ENCODE assay signal across 8 mouse cellular contexts in genomic region chr6:128843479-128843992, GRCm38 (mm10). TPM values are rescaled to one million over a fixed set of nuclear protein-coding genes. Genes with fewer than 3 reads are reported as not detected.
A peak's percentile ranks its signal among the peaks of the same experiment; 100 is the strongest.
DNase-seq lines count a peak whose midpoint lies in the region; ATAC-seq and TF ChIP-seq lines count a peak whose summit lies in the region.

No protein-coding gene starts in this region.

- 0 out of 4 replicates have a peak, but pooled peaks of 1 of the 2 experiments have one; percentile 37 for TF ChIP-seq POLR2A in MEL (IDR thresholded peaks at IDR 0.05; ENCODE audit: control insufficient read depth in 1 of 2, insufficient read depth in 1 of 2, low read depth in 1 of 2, low read length in 2 of 2, poor library complexity in 1 of 2)

- peak overlapping the region; percentile 82 for H3K4me2 ChIP-seq in heart, embryonic 11.5 days
- H3K4me2 ChIP-seq in kidney, embryonic 14.5 days (replicated peaks; ENCODE audit: low read depth, low read length), result peak overlapping the region; percentile 64

- H3K36me3 ChIP-seq in MEL (ENCODE audit: control insufficient read depth in 1 of 2, insufficient read depth in 2 of 2, low read length in 2 of 2), result peaks cover 0 to 15% of the 10 kb centered on the region in 2 experiments; a peak in 2 of 4 replicates
- H3K36me3 ChIP-seq in heart, embryonic 11.5 days (ENCODE audit: control insufficient read depth, insufficient read depth, low read length), result no peaks in the 10 kb centered on the region
- no peaks in the 10 kb centered on the region for H3K36me3 ChIP-seq in kidney, embryonic 14.5 days (ENCODE audit: control insufficient read depth, insufficient read depth, low read length)

- DNase-seq in 416B (ENCODE audit: low read depth) (peak; percentile 95), MEL (ENCODE audit: low read depth, low spot score) (peak; percentile 90)
- DNase-seq in embryo, embryonic 11.5 days (ENCODE audit: low read depth, low spot score), result peak; percentile 36
- DNase-seq in lung, postnatal 10 days, result peak; percentile 89
- DNase-seq in retina, embryonic 14.5 days (ENCODE audit: low spot score), result peak; percentile 74
- peak; percentile 71 to 79 for DNase-seq in urinary bladder, postnatal 36 days (ENCODE audit: low spot score in 2 of 2)

- TF ChIP-seq CTCF in MEL (IDR thresholded peaks at IDR 0.05 in 2 of 3, conservative IDR thresholded peaks at IDR 0.05 in 1 of 3; ENCODE audit: control insufficient read depth in 1 of 3, insufficient read depth in 1 of 3, low read depth in 2 of 3, low read length in 3 of 3, poor library complexity in 1 of 3, severe bottlenecking in 1 of 3), result no peak

- H3K27me3 ChIP-seq in MEL (ENCODE audit: control insufficient read depth in 1 of 2, insufficient read depth in 2 of 2, low read length in 2 of 2), result no peaks in the 10 kb centered on the region
- H3K27me3 ChIP-seq in heart, embryonic 11.5 days (ENCODE audit: control insufficient read depth, insufficient read depth, low read length), result no peaks in the 10 kb centered on the region
- H3K27me3 ChIP-seq in kidney, embryonic 14.5 days (ENCODE audit: control insufficient read depth, insufficient read depth, low read length), result no peaks in the 10 kb centered on the region

- H3K4me3 ChIP-seq in MEL (ENCODE audit: control insufficient read depth in 1 of 2, insufficient read depth in 1 of 2, low read depth in 2 of 2, low read length in 2 of 2), result peak overlapping the region; percentile 71 to 77
- peak overlapping the region; percentile 87 for H3K4me3 ChIP-seq in heart, embryonic 11.5 days (ENCODE audit: low read depth, low read length)
- peak overlapping the region; percentile 89 for H3K4me3 ChIP-seq in kidney, embryonic 14.5 days (ENCODE audit: low read length)

- WGBS in heart, embryonic 11.5 days (ENCODE audit: insufficient replicate concordance), result under 1% methylated on average over 22 of the region's 22 CpGs
- WGBS in kidney, embryonic 14.5 days, result under 1% methylated on average over 22 of the region's 22 CpGs

- no peaks in the 10 kb centered on the region; the same call in 1 of the 2 replicates for H3K79me2 ChIP-seq in MEL (ENCODE audit: control insufficient read depth, insufficient read depth, low read length, poor library complexity)

- peak overlapping the region; percentile 64 for H3K9ac ChIP-seq in MEL (ENCODE audit: control insufficient read depth, low read depth, low read length, poor library complexity, severe bottlenecking)
- peak overlapping the region; percentile 84 for H3K9ac ChIP-seq in heart, embryonic 11.5 days (ENCODE audit: low read depth, low read length)
- H3K9ac ChIP-seq in kidney, embryonic 14.5 days (ENCODE audit: low read depth, low read length), result peak overlapping the region; percentile 68

- peak in 1 of 2 experiments; percentile 21; a peak in 1 of 4 replicates for TF ChIP-seq EP300 in MEL (IDR thresholded peaks at IDR 0.05; ENCODE audit: low read depth in 1 of 2, low read length in 2 of 2)

- H3K9me3 ChIP-seq in MEL (replicated peaks; ENCODE audit: insufficient read depth, low read length), result no peaks in the 10 kb centered on the region
- no peaks in the 10 kb centered on the region for H3K9me3 ChIP-seq in heart, embryonic 11.5 days (replicated peaks; ENCODE audit: control insufficient read depth, low read length)
- H3K9me3 ChIP-seq in kidney, embryonic 14.5 days (ENCODE audit: control insufficient read depth, low read length), result no peaks in the 10 kb centered on the region

- no peak for TF ChIP-seq RAD21 in MEL (IDR thresholded peaks at IDR 0.05; ENCODE audit: low read depth, low read length)

- peak; percentile 37 for ATAC-seq in heart, embryonic 11.5 days (replicated peaks; ENCODE audit: insufficient number of reproducible peaks, low FRiP score, low TSS enrichment)
- peak; percentile 41 for ATAC-seq in kidney, embryonic 14.5 days (ENCODE audit: low FRiP score, low TSS enrichment)

- H3K27ac ChIP-seq in MEL (ENCODE audit: control insufficient read depth, low read depth, low read length), result peak overlapping the region; percentile 75
- peak overlapping the region; percentile 77 for H3K27ac ChIP-seq in heart, embryonic 11.5 days (ENCODE audit: low read depth, low read length)
- peak overlapping the region; percentile 93 for H3K27ac ChIP-seq in kidney, embryonic 14.5 days (ENCODE audit: low read depth, low read length)

- peaks cover 4 to 20% of the 10 kb centered on the region in 2 experiments; a peak in 3 of 4 replicates for H3K4me1 ChIP-seq in MEL (ENCODE audit: control insufficient read depth in 1 of 2, insufficient read depth in 2 of 2, low read length in 2 of 2)
- no peaks in the 10 kb centered on the region; the same call in 1 of the 2 replicates for H3K4me1 ChIP-seq in heart, embryonic 11.5 days (ENCODE audit: control insufficient read depth, insufficient read depth, low read length)
- 0 out of 2 replicates have a peak, but pooled peaks cover 9% of the 10 kb centered on the region for H3K4me1 ChIP-seq in kidney, embryonic 14.5 days (ENCODE audit: control insufficient read depth, insufficient read depth, low read length)

TF ChIP-seq in MEL, 35 proteins besides CTCF, POLR2A, EP300 and RAD21 (continues in another document):
- 0 out of 2 replicates have a peak, but pooled peaks have one; percentile 51 for TF ChIP-seq SIN3A (IDR thresholded peaks at IDR 0.05; ENCODE audit: low read length)
- no peak for TF ChIP-seq CHD2 (IDR thresholded peaks at IDR 0.05; ENCODE audit: low read length)
- no peak for TF ChIP-seq GABPA (IDR thresholded peaks at IDR 0.05; ENCODE audit: low read depth, low read length)
- no peak for TF ChIP-seq MAFK (IDR thresholded peaks at IDR 0.05; ENCODE audit: borderline replicate concordance, low read depth, low read length)
- 0 out of 2 replicates have a peak, but pooled peaks have one; percentile 27 for TF ChIP-seq MYC (IDR thresholded peaks at IDR 0.05; ENCODE audit: low read depth, low read length)
- TF ChIP-seq MEF2A (IDR thresholded peaks at IDR 0.05; ENCODE audit: extremely low read depth, insufficient replicate concordance, low read depth, low read length, poor library complexity, severe bottlenecking), result no peak
- TF ChIP-seq E2F4 (IDR thresholded peaks at IDR 0.05; ENCODE audit: borderline replicate concordance, low read depth, low read length), result no peak
- no peak for TF ChIP-seq CHD1 (IDR thresholded peaks at IDR 0.05; ENCODE audit: low read depth, low read length)
- TF ChIP-seq POLR2AphosphoS2 (IDR thresholded peaks at IDR 0.05; ENCODE audit: low read length), result no peak
- 0 out of 2 replicates have a peak, but pooled peaks have one; percentile 12 for TF ChIP-seq TCF12 (IDR thresholded peaks at IDR 0.05; ENCODE audit: low read depth, low read length)
- 0 out of 2 replicates have a peak, but pooled peaks have one; percentile 27 for TF ChIP-seq NRF1 (IDR thresholded peaks at IDR 0.05; ENCODE audit: insufficient read depth, low read depth, low read length, poor library complexity, severe bottlenecking)
- TF ChIP-seq MXI1 (IDR thresholded peaks at IDR 0.05; ENCODE audit: low read depth, low read length), result peak; percentile 70
- no peak for TF ChIP-seq USF1 (IDR thresholded peaks at IDR 0.05; ENCODE audit: low read depth, low read length)
- peak; percentile 67; the same call in 1 of the 2 replicates for TF ChIP-seq MAZ (IDR thresholded peaks at IDR 0.05; ENCODE audit: low read depth, low read length)
- TF ChIP-seq POLR2AphosphoS5 (IDR thresholded peaks at IDR 0.05; ENCODE audit: borderline replicate concordance, low read depth, low read length), result no peak
- TF ChIP-seq ELF1 (IDR thresholded peaks at IDR 0.05; ENCODE audit: low read depth, low read length), result 0 out of 2 replicates have a peak, but pooled peaks have one; percentile 27
- no peak for TF ChIP-seq KAT2A (conservative IDR thresholded peaks at IDR 0.05; ENCODE audit: low read depth, low read length)
- no peak for TF ChIP-seq HCFC1 (IDR thresholded peaks at IDR 0.05; ENCODE audit: low read depth, low read length)
- TF ChIP-seq MYB (IDR thresholded peaks at IDR 0.05; ENCODE audit: low read depth, low read length), result no peak
- peak; percentile 50; the same call in 1 of the 2 replicates for TF ChIP-seq RCOR1 (IDR thresholded peaks at IDR 0.05; ENCODE audit: low read depth, low read length)
- TF ChIP-seq TBP (IDR thresholded peaks at IDR 0.05; ENCODE audit: low read depth, low read length), result peak; percentile 97

RNA-seq across cellular contexts. Expression of gene Klrb1b, which starts 17.4 kb away (rescaled TPM):
- not detected in 2 replicates for total RNA-seq in MEL (2012; rRNA removed)
- not detected for polyA plus RNA-seq in MEL (2012; ENCODE audit: insufficient read depth in 1 of 2, insufficient read length in 2 of 2, low read depth in 1 of 2, low replicate concordance in 2 of 2, missing spikeins in 1 of 2)
- not detected in 2 replicates for polyA plus RNA-seq in heart, embryonic 11.5 days (2014; fragmentation: Nextera tagmentation; extraction: Ambion mirVana)
- polyA plus RNA-seq in kidney, embryonic 14.5 days (2014; fragmentation: Nextera tagmentation; extraction: Ambion mirVana), result not detected in 2 replicates

RNA-seq across cellular contexts. Expression of gene Gm44511, which starts 17.4 kb away (rescaled TPM):
- total RNA-seq in MEL (2012; rRNA removed), result not detected in 2 replicates
- not detected for polyA plus RNA-seq in MEL (2012; ENCODE audit: insufficient read depth in 1 of 2, insufficient read length in 2 of 2, low read depth in 1 of 2, low replicate concordance in 2 of 2, missing spikeins in 1 of 2)
- polyA plus RNA-seq in heart, embryonic 11.5 days (2014; fragmentation: Nextera tagmentation; extraction: Ambion mirVana), result not detected in 2 replicates
- not detected in 2 replicates for polyA plus RNA-seq in kidney, embryonic 14.5 days (2014; fragmentation: Nextera tagmentation; extraction: Ambion mirVana)

RNA-seq across cellular contexts. Expression of gene Clec2i, which starts 43.9 kb away (rescaled TPM):
- total RNA-seq in MEL (2012; rRNA removed), result not detected in 2 replicates
- polyA plus RNA-seq in MEL (2012; ENCODE audit: insufficient read depth in 1 of 2, insufficient read length in 2 of 2, low read depth in 1 of 2, low replicate concordance in 2 of 2, missing spikeins in 1 of 2), result not detected
- polyA plus RNA-seq in heart, embryonic 11.5 days (2014; fragmentation: Nextera tagmentation; extraction: Ambion mirVana), result not detected in 2 replicates
- 0.23 TPM in 1 of 2 replicates, not detected in the other for polyA plus RNA-seq in kidney, embryonic 14.5 days (2014; fragmentation: Nextera tagmentation; extraction: Ambion mirVana)

RNA-seq across cellular contexts. Expression of gene BC035044, which starts 47.4 kb away (rescaled TPM):
- total RNA-seq in MEL (2012; rRNA removed), result not detected in 2 replicates
- polyA plus RNA-seq in MEL (2012; ENCODE audit: insufficient read depth in 1 of 2, insufficient read length in 2 of 2, low read depth in 1 of 2, low replicate concordance in 2 of 2, missing spikeins in 1 of 2), result not detected
- 0.69 and 0.73 TPM in 2 replicates for polyA plus RNA-seq in heart, embryonic 11.5 days (2014; fragmentation: Nextera tagmentation; extraction: Ambion mirVana)
- 0.64 and 0.76 TPM in 2 replicates for polyA plus RNA-seq in kidney, embryonic 14.5 days (2014; fragmentation: Nextera tagmentation; extraction: Ambion mirVana)

RNA-seq across cellular contexts. Expression of gene Klrb1c, which starts 54.5 kb away (rescaled TPM):
- not detected in 2 replicates for total RNA-seq in MEL (2012; rRNA removed)
- polyA plus RNA-seq in MEL (2012; ENCODE audit: insufficient read depth in 1 of 2, insufficient read length in 2 of 2, low read depth in 1 of 2, low replicate concordance in 2 of 2, missing spikeins in 1 of 2), result not detected
- not detected in 2 replicates for polyA plus RNA-seq in heart, embryonic 11.5 days (2014; fragmentation: Nextera tagmentation; extraction: Ambion mirVana)
- polyA plus RNA-seq in kidney, embryonic 14.5 days (2014; fragmentation: Nextera tagmentation; extraction: Ambion mirVana), result 0.61 TPM in 1 of 2 replicates, not detected in the other

Comparison
In these comparisons a context has a peak if more than half of its experiments do, and no peak if none do; other contexts are left out.
1. Peak in every context shown above with its lines: DNase-seq, ATAC-seq, H3K4me3 ChIP-seq and H3K27ac ChIP-seq.
2. DNase-seq: peak in every context shown above with its lines; median percentile 95 in 416B; 90 in MEL; 89 in lung, postnatal 10 days; 75 in urinary bladder, postnatal 36 days; 74 in retina, embryonic 14.5 days; 36 in embryo, embryonic 11.5 days.